Mouse (Mus musculus) ES-CJ7 (cell line): ENCODE measurements around the gene Rpa2.

ENCODE experiments used
- DNase-seq: peaks from one replicate; pipeline ENCODE4 v3.0.0; 2011; ENCODE audit warnings: low read depth, low spot score

Rpa2 gene

DNA sequence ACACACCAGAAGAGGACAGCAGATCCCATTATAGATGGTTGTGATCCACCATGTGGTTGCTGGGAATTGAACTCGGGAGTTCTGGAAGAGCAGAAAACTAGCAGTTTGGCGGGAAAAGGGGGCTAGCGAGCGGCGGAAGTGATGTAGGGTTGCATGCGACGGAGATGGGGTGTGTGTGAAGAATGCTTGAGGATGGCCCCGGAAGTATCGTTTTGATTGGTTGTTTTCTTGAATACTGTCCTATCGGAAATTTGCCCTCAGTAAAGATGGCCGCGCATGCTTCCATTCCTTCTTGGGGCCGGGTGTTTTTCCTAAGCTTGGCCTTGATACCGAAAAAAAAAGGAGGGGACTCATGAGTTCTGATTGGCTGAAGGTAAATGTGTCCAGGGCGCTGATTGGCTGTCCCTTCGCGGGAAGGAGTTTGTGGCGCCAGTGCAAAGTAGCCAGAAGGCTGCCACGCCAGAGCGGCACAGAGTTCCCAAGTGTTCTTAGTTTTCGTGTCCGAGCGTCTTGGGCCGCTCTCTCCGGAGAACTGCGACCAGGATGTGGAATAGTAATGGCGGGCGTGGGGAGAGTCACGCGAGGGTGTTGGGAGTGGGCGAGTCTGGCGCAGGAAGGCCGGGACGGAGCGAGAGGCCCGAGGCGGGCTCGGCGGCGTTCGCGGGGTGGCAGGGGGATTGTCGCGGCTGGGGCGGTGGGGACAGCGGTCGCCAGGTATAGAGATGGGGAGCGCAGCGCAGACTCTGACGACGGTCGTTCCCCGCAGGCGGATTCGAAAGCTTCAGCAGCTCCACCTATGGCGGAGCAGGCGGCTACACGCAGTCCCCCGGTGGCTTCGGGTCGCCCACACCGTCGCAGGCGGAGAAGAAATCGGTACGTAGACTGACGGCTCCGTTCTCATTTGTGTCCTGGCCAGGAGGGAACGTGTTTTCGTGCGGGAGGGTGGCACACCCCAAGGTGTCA is at the start of gene Rpa2:
Gene Rpa2 (plus strand): TSS at position 419 of the 963 bp plus-strand sequence.
- DNase-seq, result peak; percentile 100

- DNase-seq, result no peak
Measured at GRCm38 (mm10) chr4:132728233-132728632, 39.9 kb upstream of the Rpa2 start.

GRCm38 (mm10) chr4:132731616-132732015 is 36.5 kb upstream of the Rpa2 start:
- DNase-seq, result no peak

GRCm38 (mm10) chr4:132732148-132732684 is 35.9 kb upstream of the Rpa2 start, which contains the start of gene Xkr8:
Gene Xkr8, minus strand, starts transcription at chr4:132732546.
- peak; percentile 83 for DNase-seq

DNA sequence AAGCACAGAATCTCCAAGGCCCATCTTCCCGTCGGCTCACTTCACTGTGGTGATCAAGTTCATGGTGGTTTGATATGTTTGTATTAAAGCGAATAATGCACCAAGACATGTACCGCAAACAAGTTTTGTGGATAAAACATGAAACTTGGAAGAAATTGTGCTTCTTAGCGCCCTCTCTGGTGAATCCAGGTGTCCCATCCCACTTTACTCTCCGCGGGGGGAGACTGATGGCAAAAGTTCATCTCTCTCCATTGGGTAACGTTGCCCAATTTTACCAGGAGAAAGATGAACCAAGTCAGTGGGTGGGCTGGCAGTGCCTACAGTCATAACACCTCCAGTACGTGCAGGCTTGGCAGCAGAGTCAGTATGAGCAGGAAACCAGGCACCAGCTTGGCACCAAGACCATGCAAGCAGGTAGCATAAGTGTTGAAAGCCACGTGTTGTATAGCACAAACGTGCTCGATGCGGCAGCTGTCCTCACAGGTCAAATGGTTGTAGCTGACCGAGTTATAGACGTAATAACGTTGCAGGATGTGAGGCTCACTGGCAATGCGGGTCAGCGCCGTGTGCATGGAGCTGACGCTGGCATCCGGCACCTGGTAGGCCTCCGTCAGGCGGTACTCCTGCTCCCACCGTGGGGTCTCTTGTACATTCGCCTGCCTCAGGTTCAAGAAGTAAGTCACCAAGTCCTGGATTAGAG is 34.9 kb upstream of the Rpa2 start:
- DNase-seq, result peak; percentile 52

GRCm38 (mm10) chr4:132734766-132735165 is 33.4 kb upstream of the Rpa2 start:
- DNase-seq, result peak; percentile 46

DNA sequence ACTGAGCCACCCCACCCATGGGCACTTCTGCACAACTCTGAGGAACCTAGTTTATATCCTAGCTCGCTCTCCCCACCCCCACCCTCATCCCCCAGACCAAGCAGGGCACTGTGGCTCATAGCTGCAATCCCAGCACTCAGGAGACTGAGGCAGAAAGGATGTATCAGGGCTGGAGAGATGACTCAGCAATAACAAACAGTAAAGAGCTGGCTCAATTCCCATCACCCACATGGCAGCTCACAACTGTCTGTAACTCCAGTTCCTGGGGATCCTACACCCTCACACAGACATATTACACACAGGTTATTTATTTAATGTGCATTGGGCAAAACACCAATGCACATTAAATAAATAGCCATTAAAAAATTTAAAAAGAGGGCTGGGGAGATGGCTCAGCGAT is 32.7 kb upstream of the Rpa2 start:
- no peak for DNase-seq

DNA sequence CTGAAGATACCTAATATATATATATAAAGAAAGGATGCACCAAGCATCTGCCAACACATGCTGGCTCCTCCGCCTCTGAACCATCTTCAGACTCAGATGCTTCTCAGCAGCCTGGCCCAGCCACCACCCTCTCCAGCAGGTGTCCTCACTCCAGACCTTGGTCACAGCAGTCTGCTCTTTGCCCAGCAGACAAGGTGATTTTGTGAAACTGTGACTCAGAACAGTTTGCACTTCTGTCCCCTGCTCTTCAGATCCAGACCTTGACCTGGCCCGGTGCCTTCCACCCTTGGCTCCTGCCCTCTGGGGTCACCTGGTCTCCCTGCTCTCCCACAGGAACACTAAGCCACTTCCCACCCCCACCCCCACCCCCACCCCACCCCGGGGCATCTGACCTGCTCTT is 32.2 kb upstream of the Rpa2 start:
- peak; percentile 41 for DNase-seq

DNA sequence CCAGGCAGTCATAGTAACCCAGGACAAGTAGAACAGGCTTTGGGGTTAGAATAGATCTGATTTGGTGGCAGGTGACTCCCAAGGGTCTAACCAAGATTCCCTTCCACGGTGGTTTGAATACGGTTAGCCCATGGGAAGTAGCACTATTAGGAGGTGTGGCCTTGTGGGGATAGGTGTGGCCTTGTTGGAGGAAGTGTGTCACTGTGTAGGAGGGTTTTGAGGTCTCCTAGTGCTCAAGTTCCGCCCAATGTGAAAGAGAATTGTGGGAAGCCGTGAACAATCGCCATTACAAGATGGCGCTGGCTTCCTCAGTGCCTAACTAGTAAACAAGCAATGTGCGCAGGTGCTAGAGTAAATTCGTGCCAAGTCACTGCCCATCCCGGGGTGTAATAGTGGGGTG is 31.0 kb upstream of the Rpa2 start:
- peak; percentile 44 for DNase-seq

GRCm38 (mm10) chr4:132741491-132741890 is 26.6 kb upstream of the Rpa2 start:
- no peak for DNase-seq

DNA sequence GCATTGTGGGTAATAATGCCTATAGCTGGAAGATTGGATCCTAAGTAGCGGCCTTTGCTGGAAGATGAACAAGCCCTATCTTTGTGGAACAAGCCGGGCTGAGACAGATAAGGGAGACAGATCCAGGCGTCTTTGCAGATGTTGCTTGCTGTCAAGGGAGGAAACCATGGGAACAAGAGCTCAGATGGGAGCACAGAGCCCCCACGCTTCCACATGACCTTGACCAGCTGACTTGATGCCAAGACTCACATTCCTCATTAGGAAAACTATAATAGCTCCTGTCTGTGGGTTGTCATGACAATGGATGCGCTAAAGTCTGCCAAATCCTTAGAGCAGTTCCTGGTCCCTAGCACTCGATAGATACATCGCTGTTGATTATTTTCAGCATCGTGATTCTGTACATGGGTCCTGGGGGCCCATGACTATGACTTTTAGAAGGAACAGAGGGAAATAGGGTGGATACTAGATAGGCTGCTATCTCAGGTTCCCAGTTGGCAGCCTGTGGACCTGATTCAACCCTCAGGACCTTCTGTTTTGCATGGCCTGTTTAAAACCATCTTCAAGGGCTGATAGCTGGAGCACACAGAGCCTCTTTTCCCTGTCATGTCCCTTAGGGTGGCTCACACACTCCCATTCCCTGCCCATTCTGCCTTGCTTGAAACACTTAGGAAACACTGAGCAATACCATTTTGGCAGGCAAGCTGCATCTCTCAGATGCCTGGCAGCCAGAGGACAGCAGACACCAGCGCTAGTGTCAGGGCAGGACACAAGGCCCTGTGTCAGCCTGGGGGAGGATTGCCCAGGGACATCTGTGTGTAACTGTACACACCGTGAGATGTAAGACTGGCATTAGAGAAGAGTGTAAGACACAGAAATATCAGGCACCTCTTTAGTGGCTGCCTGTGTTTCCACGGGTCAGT is 23.9 kb upstream of the Rpa2 start:
- no peak for DNase-seq

DNA sequence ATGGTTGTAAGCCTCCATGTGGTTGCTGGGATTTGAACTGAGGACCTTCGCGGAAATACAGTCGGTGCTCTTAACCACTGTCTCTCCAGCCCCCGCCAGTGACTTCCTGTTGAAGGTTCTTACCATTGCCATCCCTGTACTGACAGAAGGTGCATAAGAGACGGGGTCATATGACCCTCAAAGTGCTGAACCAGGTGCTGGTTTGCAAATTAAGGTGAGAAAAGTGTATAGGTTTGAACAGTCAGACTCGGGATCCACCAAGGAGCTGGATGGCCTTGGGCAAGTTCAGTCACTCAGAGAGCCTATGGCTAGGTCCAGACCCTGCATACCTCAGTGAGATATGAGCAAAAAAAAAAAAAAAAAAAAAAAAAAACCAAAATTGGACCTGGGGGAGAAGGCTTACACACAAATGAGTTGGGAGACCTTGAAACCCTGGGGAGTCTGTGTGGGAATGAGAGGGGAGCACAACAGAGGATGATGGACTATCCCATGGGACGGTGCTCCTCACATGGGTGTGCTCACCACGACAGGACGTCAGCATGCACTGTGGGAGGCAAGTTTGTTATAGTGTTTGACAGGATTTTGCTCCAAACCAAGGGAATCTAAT is 21.1 kb upstream of the Rpa2 start:
- no peak for DNase-seq

GRCm38 (mm10) chr4:132747664-132748259 is 20.4 kb upstream of the Rpa2 start:
- DNase-seq, result peak; percentile 53

DNA sequence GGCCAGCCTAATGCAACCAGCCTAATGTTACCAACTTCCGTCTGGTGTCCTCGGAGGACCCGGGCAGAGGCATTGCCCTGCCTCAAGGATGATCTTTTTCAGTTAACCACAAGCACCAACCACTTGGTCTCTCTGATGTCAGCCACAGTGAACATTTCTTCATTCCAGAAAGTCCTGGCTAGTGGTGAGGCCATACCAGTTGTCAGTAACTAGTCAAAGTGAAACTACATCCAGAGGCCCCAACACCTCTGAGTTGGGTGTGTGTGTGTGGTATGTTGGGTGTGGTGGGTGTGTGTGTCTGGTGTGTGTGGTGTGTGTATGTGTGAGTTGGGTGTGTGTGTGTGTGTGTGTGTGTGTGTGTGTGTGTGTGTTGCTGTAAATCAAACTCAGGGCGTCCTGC is 19.4 kb upstream of the Rpa2 start:
- DNase-seq, result no peak

DNA sequence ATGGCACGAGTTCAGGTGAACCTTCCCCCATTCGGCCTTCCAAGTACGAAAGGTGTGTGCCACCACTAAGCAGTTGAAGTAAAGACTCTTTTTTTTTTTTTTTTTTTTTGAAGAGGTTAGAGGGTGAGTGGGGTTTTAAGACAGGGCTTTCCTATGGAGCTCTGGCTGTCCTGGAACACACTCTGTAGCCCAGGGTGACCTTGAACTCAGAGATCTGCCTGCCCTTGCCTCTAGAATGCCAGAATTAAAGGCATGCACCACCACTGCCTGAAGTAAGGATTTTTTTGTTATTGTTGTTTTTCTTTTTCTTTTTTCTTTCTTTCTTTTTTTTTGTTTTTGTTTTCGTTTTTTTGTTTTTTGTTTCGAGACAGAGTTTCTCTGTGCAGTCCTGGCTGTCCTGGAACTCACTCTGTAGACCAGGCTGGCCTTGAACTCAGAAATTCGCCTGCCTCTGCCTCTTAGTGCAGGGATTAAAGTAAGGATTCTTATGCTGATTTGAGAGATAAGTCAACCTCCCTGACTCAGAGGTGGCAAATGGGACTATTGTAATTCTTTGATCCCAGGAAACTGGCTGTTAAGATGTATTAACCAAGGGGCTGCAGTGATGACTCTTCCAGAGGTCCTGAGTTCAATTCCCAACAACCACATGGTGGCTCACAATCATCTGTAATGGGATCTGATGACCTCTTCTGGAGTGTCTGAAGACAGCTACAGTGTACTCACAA is 18.7 kb upstream of the Rpa2 start:
- peak; percentile 89 for DNase-seq

- no peak for DNase-seq
Measured at GRCm38 (mm10) chr4:132752992-132753391, 15.1 kb upstream of the Rpa2 start.

DNA sequence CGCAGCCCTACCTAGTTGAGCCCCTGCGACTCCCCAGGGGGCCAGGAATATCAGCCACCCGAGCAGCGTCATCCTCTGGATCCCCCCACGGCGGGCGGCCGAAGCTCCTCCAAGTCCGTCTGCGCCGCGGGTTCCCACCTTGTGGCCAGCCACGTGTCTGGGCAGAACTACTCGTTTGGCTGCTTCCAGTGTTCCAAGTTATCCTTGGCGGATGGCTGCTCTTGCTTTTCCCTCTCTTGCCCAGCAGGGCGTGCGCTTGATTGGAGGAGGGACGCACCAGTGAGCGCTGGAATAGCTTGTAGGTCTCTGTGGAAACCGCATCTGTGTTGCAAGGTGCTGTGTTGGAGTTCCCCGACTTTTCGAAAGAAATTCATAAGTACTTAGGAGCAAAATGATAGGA is 11.2 kb upstream of the Rpa2 start, which contains the start of gene Smpdl3b:
Gene Smpdl3b (minus strand): TSS at position 279 of the 400 bp plus-strand sequence.
- peak; percentile 82 for DNase-seq

DNA sequence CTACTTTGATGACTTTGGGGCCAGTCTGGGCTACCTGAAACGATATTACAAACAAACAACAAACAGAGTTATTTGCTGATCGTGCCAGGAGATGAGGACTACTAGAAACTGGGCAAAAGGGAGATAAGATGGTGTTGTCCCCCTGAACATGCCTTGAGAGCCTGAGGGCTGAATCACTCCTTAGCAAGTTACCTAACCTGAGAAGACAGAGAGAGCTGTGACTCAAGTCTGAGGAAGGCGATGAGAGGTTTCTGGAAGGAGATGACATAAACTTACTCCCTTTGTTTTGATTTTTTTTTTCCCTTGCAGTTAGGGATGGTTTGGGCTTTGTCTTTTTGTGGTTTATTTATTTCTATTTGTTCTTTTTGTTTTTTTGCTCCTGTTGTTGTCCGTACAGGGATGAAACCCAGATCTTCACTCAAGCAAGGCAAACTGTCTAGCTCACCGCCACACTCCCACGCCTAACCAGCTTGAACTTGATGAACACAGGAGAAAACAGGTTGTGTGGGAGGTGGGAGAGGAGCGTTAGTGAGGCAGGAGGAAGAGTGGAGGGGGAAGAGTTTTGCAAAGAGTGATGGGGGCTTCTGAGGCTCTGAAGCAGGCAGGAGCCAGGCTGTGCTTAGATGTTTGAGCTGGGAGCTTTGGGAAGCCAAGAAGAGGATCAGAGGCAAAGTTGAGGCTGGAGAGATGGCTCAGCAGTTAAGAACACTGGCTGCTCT is 10.3 kb upstream of the Rpa2 start:
- DNase-seq, result no peak

- DNase-seq, result no peak
Measured at GRCm38 (mm10) chr4:132760296-132760695, 7.8 kb upstream of the Rpa2 start.
